Mouse (Mus musculus): ENCODE results near the gene Nr2c2.
"Not testable (repeated sequence)": the region's sequence is repeated elsewhere in the genome, so short reads cannot be mapped to it uniquely, and the experiment has no call there.

Gene Nr2c2

DNA sequence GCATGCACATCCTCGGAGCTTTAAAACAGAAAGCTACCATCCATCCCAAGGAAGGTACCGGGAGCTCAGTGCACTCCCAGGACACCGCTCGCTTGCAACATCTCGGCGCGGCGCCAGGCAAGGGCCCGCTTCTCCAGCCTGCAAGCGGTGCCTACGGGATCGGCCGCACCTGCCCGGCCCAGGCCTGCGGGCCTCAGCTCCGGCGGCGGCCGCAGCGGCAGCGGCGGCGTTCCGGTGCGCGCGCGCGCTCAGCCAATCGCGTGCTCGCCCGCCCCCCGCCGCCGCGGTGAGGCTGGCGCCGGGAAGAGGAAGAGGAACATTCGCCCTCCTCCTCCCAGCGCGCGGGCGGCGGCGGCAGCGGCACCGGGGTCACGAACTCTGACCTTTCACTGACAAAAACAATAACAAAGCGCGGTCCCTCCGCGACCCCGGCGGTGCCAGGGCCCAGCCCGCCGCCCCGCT lies at the start of gene Nr2c2:
TSS of gene Nr2c2 (plus strand) at position 261 of the 462 bp plus-strand sequence.
- peak; percentile 87 for DNase-seq (ENCODE audit: low spot score)

DNA sequence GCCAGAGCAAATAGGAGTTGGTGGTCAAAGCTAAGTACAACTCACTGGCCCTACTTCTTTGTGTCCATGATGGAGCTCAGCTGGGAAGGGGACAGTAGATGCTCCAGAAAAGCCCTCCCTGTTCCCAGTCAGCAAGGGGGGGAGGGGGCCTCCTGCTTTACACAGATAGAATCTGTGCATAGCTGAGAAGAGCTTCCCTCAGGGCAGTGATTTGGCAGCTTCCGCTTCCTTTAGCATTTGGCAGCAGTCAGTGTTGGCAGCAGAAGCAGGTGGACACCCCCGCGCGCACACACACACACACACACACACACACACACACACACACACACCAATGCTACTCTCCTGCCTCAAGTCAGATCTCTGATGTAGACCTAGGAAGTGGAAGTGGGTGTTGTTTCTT lies 49.1 kb upstream of the Nr2c2 start:
- peak; percentile 43 for DNase-seq (ENCODE audit: low spot score)

DNA sequence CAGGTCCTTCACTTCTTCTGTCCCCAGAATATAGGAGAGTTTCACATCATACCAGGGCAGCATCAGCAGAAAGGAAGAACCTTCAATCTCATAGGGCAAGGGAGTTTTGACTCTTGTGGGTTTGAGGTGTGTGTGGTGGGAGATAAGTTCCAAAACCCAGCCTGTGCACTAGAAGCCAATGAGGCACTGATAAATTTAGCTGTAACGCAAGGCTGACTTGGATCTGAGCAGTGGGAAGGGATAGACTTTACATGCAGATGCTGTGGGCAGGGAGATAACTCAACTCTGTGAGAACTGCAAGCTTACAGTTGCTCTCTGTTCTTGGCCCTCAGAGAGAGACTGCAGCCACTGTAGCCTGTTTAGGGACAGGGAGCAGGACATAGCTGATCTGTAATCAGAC lies 48.3 kb upstream of the Nr2c2 start:
- DNase-seq (ENCODE audit: low spot score) = no peak

DNA sequence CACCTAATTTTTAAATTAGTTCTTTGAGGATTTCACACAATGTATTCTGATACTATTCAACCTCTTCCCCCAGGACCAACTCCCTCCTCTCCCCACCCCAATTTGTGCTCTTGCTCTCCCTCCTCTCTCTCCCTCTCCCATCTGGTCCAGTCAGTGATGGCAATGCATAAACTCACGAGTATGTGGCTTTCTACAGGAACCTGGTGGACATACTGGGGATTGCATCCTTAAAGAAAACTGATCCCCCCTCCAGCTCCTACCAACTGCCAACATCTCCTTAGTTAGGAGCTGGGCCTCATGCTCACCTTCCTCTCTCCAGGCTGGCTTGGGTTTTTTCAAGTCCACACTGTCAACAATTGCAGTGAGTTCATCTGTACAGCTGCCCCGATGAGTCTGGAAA lies 33.4 kb upstream of the Nr2c2 start:
- no peak for DNase-seq (ENCODE audit: low spot score)

DNA sequence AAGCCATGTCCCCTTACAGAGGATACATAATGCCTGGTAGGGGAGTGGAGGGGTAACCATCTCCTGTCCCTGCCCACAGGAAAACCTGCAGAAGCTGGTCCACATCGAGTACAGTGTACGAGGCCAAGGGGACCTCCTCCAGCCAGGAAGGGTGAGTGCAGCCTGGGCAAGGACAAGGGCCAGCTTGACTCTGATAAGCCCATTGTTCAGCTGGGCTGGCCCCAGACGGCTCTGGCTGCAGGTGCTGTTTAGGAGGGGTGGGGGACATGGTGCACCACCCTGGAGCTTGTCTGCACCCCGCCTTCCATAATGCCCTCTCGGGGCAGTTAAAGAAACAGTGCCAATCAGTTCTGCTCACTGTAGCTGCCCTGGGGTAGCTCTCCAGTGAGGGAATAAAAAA lies 29.5 kb upstream of the Nr2c2 start:
- DNase-seq (ENCODE audit: low spot score) = no peak

DNA sequence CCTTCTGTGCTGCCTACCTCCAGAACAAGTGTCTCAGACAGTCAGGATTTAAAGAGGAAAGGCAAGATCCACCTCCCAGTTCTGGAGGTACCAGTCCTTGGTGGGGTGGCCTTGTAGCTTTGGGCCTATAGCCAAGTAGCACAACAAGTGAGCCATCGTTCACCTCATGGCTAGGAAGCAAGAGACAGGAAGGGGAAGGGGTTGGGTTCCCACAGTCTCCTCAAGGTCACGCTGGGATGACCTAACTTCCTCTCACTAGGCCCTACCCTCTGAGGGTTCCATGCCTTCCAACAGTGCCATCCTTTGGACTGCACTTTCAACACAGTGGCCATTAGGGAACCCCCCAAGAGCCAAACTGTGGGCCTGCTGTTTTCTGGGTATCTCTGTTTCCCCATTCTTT lies 27.7 kb upstream of the Nr2c2 start:
- DNase-seq (ENCODE audit: low spot score) = no peak

DNA sequence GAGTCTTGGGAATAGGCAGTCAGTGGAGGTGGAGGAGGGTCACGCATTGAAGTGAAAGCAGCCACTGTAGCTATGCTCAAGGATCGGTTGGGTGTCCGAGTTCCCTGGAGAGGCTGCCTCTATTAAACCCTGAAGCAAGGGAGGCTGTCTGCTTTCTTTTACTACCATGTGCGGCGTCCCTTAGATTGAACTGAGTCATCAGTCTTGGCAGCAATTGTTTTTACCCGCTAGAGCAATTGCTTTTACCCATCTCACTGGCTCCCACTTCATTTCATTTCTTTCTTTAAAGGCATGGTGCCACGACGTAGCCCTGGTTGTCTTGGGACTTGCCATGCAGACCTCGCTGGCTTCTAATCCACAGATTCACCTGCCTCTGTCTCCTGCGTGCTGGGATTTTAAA lies 27.1 kb upstream of the Nr2c2 start:
- no peak for DNase-seq (ENCODE audit: low spot score)

DNA sequence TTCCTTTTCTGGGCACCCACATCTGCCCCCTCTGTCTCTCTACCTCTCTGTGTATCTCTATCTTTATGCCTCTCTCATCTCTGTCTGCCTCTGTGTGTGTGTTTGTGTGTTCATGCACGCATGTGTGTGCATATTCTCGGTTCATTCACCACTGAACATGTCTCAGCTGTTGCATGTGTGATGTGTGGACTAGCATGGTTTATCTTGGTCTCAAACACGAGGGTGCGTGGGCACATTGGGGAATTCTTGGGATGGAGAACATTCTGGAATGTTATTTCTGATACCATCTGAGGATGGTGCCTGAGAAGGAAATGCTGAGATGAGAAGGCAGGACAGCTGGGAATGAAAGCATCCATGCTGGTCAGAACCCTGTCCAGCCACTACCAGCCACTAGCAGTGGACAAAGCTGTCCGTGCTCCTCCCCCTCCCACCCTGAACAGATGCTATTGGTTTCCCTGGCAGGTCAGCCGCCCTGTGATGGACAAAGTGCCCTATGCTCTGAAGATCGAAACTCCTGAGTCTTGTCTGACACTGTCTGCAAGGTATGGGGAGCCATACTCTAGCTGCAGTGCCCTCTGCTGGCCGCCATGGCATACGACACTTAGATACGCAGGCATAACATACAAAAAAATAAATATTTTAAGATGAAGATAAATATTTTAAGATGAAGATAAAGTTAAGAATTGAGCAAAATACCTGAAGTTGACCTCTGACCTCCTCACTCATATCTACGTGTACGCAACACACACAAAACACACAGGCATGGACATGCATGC lies 25.3 kb upstream of the Nr2c2 start:
- peak; percentile 63 for DNase-seq (ENCODE audit: low spot score)

DNA sequence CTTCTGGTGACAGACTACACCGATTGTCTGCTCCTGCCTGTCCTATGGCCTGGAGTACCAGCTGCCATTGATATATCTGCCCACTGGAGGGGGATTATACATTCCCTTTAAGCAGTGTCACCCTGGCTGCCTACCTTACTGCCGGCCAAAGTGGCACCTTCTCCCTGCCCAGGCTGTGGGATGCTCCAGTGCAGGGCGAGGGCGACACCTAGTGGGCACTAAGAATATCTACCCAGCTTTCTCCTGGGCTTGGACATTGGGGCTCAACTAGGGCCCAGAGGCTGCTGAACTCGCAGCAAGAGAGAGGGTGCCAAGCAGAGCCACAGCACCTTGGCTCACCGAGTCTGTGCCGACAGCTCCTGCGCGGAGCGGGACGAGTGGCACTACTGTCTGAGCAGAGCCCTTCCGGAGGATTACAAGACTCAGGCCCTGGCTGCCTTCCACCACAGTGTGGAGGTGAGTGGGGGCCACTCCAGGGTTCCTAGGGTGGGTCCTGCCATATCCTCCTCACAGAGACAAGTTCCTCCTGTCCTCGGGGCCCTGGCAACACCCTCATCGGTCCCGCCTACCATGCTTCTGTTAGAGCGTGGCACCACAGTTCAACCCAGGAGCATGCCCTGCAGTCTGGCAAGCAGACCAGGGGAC lies 23.9 kb upstream of the Nr2c2 start:
- DNase-seq (ENCODE audit: low spot score) = peak; percentile 70

DNA sequence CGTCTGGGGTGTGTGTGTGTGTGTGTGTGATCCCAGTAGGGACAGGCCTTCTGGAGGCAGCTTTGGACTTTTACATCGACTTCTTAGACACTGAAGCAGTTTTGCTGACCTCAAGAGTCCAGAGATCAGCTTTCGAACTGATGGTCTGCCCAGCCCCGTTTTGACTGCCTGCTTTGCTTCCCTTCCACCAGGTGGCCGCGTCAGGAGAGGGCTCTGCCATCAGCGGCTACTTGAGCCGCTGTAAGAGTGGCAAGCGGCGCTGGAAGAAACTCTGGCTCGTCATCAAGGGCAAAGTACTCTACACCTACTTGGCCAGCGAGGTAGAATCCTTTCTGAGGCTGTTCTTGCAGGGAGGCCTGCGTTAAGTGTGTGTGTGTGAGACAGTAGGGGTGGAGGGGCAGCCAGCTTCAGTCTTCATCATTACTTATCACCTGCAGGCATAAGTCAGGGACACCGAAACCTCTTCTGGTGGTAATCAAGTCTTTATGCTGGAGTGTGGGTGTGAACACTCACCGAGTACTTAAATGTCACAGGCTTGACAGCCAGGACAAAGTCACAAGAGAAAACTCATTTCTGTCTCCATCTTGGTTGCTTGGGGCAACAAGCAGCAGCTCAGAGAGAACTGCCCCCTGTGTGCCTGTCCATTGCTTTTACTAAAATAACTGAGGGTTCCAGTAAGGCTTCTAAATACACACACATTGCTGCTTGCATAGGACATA lies 19.9 kb upstream of the Nr2c2 start:
- no peak for DNase-seq (ENCODE audit: low spot score)

DNA sequence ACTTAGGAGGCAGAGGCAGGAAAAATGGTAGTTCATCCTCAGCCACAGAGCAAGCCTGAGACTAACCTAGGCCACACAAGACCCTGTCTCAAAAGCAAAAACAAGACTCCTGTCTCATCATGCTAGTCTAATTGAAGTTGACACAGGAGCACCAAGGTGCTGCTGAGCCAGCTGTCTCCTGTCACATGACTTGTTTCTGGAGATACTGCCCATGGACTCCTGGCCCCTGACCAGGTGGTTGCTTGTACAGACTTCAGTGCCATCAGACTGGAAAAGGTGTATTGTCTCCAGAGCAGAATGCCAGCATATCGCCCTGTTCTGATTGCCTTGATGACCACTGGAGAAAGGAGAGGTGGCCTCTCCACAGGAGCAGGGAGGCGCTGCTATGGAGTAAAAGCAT lies 10.5 kb upstream of the Nr2c2 start:
- DNase-seq (ENCODE audit: low spot score) = no peak

DNA sequence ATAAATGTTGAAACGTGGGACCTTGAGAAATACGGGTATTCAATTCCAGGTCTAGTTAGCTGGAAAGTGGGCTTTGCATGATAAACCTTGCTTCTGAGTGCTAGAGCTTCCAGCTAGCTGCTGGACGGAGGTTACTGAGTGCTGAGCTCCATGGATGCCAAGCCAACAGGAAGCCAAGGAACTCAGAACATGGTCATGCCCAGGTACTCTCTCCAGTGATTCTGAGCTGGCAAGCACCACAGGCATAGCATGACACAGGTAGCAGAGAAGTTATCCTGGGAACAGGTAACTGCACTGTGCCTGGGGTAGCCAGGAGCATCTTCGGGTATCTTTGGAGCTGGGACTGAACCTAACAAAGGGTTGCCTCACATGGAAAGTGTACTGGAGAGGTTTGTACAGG lies 8.4 kb upstream of the Nr2c2 start:
- no peak for DNase-seq (ENCODE audit: low spot score)

DNA sequence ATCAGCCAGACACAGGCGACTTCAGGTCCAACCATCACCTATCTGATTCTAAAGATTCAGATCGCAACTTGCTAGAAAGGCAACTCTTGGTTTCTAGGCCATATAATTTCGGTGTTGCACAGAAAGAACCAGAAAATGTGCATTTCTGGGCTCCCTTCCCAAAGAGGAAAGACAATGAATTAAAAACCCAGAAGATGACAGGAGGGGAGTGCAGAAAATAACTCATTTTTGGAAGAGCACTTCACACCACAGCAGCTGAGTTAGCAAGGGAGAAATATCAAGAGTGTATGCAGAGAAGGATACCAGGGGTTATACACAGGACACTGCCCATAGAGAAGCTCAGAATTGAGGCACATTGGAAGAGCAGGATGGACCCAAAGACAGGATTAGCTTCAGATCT lies 6.3 kb upstream of the Nr2c2 start:
- no peak for DNase-seq (ENCODE audit: low spot score)

DNA sequence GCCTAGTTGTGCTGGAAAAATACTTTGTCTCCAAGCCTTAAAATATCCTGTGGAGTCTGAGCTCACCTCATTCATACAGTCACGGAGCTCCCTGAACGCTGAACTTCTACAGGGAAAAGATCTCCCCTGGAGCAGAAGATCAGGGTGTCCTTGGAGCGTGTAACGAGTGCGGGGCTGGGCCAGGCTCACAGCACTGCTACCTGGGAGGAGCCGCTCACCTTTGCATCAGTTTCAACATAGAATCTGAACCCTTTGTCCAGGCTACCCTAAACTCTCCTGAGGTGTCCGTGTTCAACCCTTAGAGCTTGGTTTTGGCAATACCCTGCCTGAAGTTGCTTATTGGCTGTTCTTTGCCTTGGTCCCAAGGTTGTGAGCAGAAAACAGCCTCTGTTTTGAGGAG lies 2.0 kb upstream of the Nr2c2 start:
- DNase-seq (ENCODE audit: low spot score) = not testable (repeated sequence)

DNA sequence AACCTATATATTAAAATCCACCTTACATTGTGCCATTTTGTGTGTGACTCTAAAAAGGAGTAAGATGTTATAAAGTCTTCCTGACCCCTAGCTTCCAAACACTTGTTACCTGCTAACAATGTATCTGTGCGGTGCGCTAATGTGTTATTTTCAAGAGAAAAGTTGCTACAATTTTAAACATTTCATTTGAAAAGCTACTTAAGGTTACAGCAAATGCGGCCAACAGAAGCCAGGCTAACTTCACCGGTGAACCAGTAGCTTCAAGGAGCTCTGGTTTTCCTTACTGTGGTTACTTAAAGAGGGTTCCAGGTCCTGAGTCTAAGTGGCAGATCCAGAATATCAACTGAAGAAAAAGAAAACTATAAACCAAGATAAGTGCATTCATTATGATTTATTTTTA lies 1.2 kb upstream of the Nr2c2 start:
- no peak for DNase-seq (ENCODE audit: low spot score)

DNA sequence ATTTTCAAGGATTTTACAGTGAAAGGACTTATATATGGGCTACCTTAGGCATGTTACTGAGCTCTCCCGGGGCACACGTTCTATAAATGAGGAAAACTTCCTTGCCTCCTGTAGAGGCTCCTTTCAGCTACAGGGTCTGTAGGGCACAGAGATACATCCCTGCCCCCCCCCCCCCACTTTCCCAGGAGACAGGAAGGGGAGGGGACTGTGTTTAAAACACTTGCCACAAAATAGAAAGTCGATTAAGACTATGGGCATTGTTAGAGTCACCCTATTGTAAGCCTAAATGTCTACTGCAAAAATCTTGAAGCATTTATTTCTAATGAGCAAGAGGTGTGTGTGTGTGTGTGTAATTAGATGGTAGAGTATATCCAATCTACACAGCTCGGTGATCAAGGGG lies 693 bp upstream of the Nr2c2 start:
- DNase-seq (ENCODE audit: low spot score) = no peak

DNA sequence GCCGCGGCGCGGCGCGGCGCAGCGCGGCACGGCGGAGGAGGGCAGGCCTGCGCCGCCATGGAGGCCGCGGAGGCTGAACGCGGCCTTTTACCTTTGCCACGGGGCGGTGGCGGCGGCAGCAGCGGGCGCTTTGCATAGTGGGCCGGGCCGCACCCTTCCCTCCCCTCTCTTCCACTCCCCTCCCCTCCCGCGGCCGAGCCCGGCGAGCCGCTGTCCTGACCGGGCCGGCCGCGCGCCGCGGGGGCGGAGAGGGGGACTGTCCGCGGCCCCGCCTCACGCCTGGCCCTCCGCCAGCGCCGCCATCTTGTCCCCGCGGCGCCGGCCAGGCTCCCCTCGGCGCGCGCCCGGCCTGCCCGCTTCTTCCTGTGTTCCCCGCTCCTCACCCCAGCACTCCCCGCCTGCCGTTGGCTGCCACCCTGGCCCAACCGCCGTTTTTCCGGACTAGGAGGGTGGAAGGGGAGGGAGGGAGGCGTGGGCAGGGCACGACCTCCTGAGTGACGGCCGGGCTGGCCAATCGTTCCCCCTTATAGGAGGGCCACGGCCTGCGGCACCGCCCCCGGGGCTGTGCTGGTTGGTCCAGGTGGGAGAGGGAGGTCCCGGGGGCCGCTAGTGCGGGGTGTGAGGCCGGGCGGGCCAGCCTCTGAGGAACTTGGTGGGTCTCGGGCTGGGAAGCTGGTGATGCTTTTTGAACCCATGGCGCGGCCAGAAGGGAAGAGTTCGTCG lies 738 bp downstream of the Nr2c2 start:
- DNase-seq (ENCODE audit: low spot score) = peak; percentile 100

DNA sequence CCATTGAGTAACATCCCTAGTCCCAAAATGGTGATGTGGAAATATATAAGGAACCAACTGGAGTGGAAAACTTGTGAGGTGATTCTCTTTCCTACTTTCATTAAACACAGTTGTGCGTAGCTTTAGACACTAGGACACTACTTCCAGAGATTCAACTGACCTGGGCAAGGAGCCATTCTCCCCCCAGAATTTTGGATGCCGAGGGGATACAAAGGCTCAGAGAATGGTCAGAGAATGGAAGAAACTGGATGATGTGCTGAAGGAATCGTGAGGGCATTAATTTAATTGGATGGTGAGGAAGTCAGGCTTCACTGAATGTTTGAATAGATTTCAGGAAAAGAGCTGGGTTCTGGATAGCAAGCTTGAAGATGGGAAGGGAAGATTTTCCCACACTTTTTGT lies 1.5 kb downstream of the Nr2c2 start:
- DNase-seq (ENCODE audit: low spot score) = no peak

DNA sequence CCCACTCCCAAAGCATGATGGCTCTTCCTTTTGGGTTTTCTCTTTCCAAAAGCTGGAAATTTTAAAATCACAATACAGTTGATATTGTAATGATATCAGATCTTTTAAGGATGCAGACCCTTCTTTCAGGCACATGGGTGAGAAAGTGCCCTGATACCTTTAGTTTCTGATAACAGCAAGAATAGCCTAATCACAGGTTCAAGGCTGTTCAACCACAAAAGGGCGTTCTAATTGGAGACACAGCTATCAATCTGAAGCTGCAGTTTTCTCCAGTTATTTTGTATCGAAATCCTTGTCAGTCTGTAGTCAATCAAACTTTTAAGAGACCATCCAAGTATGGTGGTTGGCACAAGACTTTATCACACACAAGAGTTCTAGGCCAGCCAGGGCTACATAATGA lies 2.7 kb downstream of the Nr2c2 start:
- no peak for DNase-seq (ENCODE audit: low spot score)

DNA sequence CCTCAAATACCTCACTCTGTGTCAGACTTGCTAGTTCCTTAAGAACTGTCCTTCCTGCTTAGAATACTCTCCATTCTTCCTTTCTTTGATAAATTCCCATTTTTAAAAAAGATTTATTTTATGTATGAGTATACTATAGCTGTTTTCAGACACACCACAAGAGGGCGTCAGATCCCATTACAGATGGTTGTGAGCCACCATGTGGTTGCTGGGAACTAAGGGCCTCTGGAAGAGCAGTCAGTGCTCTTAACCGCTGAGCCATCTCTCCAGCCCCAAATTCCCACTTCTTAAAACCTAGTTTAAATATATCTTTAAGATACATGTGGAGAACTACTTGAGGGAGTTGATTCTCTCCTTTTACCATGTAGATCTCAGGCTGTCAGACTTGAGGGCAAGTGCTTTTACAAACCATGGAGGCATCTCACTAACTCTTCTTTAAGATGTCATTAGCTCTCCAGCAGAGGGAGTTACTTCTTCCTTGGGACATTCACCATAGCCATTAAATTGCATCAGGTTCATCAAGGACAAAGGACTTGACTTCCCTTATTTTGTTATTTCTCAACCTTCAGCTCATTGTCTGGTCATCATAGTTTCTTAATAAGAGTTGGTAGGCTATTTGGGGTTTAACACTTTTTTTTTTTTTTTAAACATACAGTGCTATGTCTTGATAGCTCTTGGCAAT lies 9.6 kb downstream of the Nr2c2 start:
- no peak for DNase-seq (ENCODE audit: low spot score)

DNA sequence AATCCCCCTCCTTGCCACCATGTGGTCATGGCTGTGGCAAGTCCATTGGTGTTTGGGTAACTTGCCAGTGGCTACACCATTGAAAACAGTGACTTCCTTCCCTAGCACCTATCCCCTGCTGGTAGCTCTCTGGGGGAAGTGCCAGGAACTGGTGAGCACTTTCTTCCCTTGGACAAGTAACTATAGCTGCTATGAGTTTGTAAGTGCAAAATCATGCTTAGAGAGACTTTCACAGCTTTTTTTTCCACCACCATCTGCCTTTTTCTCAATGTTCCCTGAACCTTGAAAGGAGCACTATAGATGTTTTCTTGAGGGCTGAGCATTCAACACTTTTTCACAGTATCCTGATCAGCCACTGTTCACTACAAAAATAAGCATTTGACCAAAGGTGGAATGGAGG lies 33.4 kb downstream of the Nr2c2 start:
- no peak for DNase-seq (ENCODE audit: low spot score)
